Mouse (Mus musculus): ENCODE measurements around the gene Ncl. TPM values are rescaled to one million over a fixed set of nuclear protein-coding genes. Genes with fewer than 3 reads are reported as not detected.
A peak's percentile ranks its signal among the peaks of the same experiment; 100 is the strongest.

Ncl gene
- polyA plus RNA-seq, 1 experiment, result 498 TPM

DNA sequence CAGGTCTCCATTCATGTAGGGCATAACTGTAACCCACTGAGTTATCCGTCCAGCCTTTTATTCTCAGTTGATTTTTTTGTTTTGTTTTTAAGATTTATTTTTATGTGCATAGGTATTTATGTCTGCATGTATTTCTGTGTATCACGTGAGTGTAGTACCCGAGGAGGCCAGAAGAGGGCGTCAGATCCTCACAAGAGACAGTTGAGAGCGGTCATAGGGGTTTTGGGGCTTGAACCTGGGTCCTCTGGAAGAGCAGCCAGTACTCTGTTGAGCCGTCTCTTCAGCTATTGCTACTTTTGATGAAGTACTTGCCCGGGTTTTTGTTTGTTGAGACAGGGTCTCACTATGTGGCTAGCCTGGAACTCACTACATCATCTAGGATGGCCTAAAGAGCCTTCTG lies 36.7 kb upstream of the Ncl start:
- Histone ChIP-seq H3K27ac (ENCODE audit: insufficient read depth, low read length) (no peak overlapping the region), H3K4me1 (ENCODE audit: control insufficient read depth, insufficient read depth, low read length) (peaks cover 4% of the 10 kb centered on the region; the same call in 1 of the 2 replicates), H3K4me3 (ENCODE audit: insufficient read depth, low read length) (no peak overlapping the region)
- no peak for TF ChIP-seq POLR2A (IDR thresholded peaks at IDR 0.05; ENCODE audit: low read depth, low read length)

DNA sequence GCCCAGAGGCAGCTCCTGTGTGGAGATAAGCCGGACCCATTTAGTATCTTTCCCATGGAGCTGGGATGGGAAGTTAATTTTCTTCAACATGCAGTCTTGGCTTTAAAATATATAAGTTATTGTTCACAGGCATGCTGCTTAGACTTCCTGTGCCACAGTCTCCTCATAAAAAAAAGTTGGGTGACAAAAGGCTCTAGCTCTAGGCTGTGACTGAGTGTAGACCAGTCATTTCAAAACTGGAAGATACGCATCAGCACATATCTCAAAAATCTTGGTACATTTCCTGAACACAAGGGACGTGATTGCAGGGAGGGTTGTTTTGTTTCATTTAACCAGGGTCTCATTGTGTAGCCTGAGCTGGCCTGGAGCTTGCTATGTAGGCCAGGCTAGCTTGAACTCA lies 35.0 kb upstream of the Ncl start:
- no peak for TF ChIP-seq CTCF (IDR thresholded peaks at IDR 0.05; ENCODE audit: borderline replicate concordance, insufficient read depth, low read length)
- no peak for TF ChIP-seq POLR2A (IDR thresholded peaks at IDR 0.05; ENCODE audit: low read depth, low read length)

DNA sequence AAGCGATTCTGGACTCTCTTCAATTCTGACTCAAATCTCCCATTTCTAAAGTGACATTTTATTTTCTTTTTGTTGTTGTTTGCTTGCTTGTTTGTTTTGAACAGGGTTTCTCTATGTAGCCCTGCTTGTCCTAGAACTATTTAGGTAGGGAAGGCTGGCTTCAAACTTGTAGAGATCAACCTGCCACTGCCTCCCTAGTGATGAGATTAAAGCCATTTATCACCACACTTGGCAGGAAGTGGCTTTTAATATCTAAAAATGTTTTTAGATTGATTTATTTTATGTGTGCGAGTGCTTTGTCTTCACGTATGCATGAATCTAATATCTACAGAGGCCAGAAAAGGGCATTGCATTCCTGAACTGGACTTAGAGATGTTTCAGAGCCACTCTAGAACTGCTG lies 34.0 kb upstream of the Ncl start:
- Histone ChIP-seq H3K4me1 (ENCODE audit: control insufficient read depth, insufficient read depth, low read length) (no peaks in the 10 kb centered on the region), H3K27ac (ENCODE audit: insufficient read depth, low read length) (no peak overlapping the region), H3K4me3 (ENCODE audit: insufficient read depth, low read length) (no peak overlapping the region)
- no peak for TF ChIP-seq POLR2A (IDR thresholded peaks at IDR 0.05; ENCODE audit: low read depth, low read length)
- no peak for TF ChIP-seq CTCF (IDR thresholded peaks at IDR 0.05; ENCODE audit: borderline replicate concordance, insufficient read depth, low read length)

More for the DNA sequence above, 35.0 kb upstream of the Ncl start:
- no peak overlapping the region for H3K4me3 ChIP-seq (ENCODE audit: insufficient read depth, low read length)
- no peak overlapping the region for H3K27ac ChIP-seq (ENCODE audit: insufficient read depth, low read length)
- no peaks in the 10 kb centered on the region for H3K4me1 ChIP-seq (ENCODE audit: control insufficient read depth, insufficient read depth, low read length)

DNA sequence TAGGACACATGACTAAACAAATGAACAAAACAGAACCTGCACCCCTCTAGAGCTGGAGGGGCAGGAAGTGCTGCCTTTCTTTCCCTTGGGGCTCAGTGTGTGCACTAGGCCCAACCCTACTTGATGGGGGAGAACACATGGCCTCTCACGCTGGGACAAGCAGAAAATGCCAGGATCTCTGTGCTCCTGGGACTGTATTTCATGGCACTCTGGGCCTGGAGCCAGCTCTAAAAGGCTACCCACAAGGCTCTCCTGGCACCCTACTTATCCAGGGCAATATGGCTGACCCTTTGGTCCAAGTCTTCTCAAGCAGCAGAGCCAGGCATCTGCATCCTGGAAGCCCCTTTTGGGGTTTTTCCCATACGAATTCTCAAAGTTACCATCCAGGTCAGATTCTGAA lies 32.2 kb upstream of the Ncl start:
- Histone ChIP-seq H3K4me3 (ENCODE audit: insufficient read depth, low read length) (no peak overlapping the region), H3K4me1 (ENCODE audit: control insufficient read depth, insufficient read depth, low read length) (no peaks in the 10 kb centered on the region), H3K27ac (ENCODE audit: insufficient read depth, low read length) (no peak overlapping the region)
- no peak for TF ChIP-seq CTCF (IDR thresholded peaks at IDR 0.05; ENCODE audit: borderline replicate concordance, insufficient read depth, low read length)
- TF ChIP-seq POLR2A (IDR thresholded peaks at IDR 0.05; ENCODE audit: low read depth, low read length), result no peak

DNA sequence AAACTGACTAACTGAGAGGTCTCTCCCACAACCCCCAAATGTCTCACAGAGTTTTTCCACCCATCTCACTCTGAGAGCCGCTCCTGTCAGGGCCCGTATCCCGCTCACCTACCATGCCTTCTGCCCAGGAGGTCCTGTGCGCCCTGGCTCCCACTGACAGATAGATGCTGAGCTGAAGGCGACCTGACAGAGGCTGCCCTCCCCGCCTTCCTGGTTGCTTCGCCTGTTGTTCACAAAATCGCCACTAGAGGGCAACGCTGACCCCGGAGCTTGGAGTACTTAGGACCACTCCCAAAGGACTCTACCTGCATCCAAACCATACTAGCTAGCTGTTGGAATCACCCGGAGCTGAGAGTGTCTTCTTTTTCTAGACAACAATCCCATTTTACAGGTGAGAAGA lies 30.0 kb upstream of the Ncl start:
- peak; percentile 68; the same call in 1 of the 2 replicates for TF ChIP-seq CTCF (IDR thresholded peaks at IDR 0.05; ENCODE audit: borderline replicate concordance, insufficient read depth, low read length)
- no peak for TF ChIP-seq POLR2A (IDR thresholded peaks at IDR 0.05; ENCODE audit: low read depth, low read length)
- H3K27ac ChIP-seq (ENCODE audit: insufficient read depth, low read length), result no peak overlapping the region
- H3K4me3 ChIP-seq (ENCODE audit: insufficient read depth, low read length), result no peak overlapping the region
- H3K4me1 ChIP-seq (ENCODE audit: control insufficient read depth, insufficient read depth, low read length), result no peaks in the 10 kb centered on the region

DNA sequence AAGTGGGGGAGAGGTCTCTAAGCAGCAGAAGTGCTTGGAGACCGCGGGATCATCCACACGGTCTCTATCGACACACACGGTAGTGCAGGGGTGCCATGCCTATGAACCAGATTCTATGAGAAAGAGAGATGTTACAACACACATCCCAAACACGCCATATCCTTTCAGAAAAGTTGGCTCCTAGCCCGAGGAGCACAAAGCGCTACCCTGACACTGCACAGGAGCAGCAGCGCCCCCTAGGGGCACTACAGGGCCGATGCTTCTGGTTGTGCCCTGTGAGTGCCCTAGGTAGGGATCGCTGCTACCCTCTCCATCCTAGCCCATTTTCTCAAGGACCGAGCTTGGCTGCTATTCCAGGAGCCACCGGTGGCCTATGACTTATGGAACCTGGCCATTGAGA lies 21.8 kb upstream of the Ncl start:
- H3K27ac ChIP-seq (ENCODE audit: insufficient read depth, low read length), result no peak overlapping the region
- H3K4me3 ChIP-seq (ENCODE audit: insufficient read depth, low read length), result no peak overlapping the region
- H3K4me1 ChIP-seq (ENCODE audit: control insufficient read depth, insufficient read depth, low read length), result no peaks in the 10 kb centered on the region
- TF ChIP-seq CTCF (IDR thresholded peaks at IDR 0.05; ENCODE audit: borderline replicate concordance, insufficient read depth, low read length) (peak; percentile 51; the same call in 1 of the 2 replicates), POLR2A (IDR thresholded peaks at IDR 0.05; ENCODE audit: low read depth, low read length) (no peak)

DNA sequence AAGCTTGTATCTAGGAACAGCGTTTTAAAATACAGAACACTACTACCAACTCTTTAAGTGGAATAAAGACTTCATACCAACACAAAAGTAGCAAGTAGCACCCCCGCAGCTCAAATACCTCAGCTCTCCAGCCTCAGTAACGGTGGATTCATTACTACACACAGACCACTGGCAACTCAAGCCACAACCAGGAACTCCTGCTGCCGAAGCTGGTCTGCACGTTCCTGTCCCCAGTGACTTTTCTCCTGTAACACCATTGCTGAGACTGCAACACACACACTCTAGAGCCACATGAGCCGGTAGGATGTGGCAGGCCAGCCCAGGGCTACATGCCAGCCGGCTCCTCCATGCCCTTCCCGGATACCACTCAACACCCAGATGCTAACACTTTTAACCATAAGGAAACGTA lies 20.0 kb upstream of the Ncl start:
- TF ChIP-seq CTCF (IDR thresholded peaks at IDR 0.05; ENCODE audit: borderline replicate concordance, insufficient read depth, low read length) (no peak), POLR2A (IDR thresholded peaks at IDR 0.05; ENCODE audit: low read depth, low read length) (no peak)
- Histone ChIP-seq H3K4me1 (ENCODE audit: control insufficient read depth, insufficient read depth, low read length) (no peaks in the 10 kb centered on the region), H3K27ac (ENCODE audit: insufficient read depth, low read length) (no peak overlapping the region), H3K4me3 (ENCODE audit: insufficient read depth, low read length) (no peak overlapping the region)

DNA sequence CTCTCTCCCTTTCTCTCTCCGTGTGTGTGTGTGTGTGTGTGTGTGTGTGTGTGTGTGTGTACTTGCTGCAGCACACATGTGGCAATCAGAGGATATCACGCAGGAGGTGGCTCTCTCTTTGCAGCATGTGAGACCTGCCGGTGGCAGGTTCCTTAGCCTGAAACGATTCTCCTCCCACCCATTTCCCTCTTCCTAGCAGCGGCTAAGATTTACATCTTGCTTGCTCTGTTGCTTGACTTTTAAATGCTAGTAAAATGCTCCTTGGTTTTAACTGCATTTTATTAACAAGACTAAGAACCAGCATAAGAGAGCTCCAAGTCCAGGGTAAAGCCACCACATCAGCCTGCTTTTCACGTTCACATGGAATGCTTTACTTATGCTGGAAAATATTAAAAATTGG lies 19.5 kb upstream of the Ncl start:
- no peaks in the 10 kb centered on the region for H3K4me1 ChIP-seq (ENCODE audit: control insufficient read depth, insufficient read depth, low read length)
- H3K4me3 ChIP-seq (ENCODE audit: insufficient read depth, low read length), result no peak overlapping the region
- H3K27ac ChIP-seq (ENCODE audit: insufficient read depth, low read length), result no peak overlapping the region
- no peak for TF ChIP-seq POLR2A (IDR thresholded peaks at IDR 0.05; ENCODE audit: low read depth, low read length)
- TF ChIP-seq CTCF (IDR thresholded peaks at IDR 0.05; ENCODE audit: borderline replicate concordance, insufficient read depth, low read length), result no peak

DNA sequence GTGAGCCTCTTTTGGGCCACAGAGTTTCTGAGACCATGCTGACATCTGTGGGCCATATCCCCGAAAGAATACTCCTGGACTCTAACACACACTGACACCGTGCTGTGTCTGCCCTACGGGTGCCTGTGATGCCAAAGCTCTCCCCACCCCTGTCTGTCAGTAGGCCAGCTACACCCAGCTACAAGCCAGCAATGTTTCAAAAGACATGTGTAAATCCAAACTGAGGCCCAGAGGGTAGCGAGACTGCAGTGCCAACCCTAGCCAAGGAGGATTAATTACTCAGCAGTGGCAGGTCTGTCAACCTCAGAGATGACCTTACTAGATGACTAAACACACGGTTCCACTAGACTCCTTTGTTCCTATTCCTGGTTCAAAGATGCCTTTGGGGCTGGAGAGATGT lies 17.2 kb upstream of the Ncl start:
- TF ChIP-seq POLR2A (IDR thresholded peaks at IDR 0.05; ENCODE audit: low read depth, low read length), result no peak
- no peak for TF ChIP-seq CTCF (IDR thresholded peaks at IDR 0.05; ENCODE audit: borderline replicate concordance, insufficient read depth, low read length)
- H3K4me1 ChIP-seq (ENCODE audit: control insufficient read depth, insufficient read depth, low read length), result no peaks in the 10 kb centered on the region
- H3K4me3 ChIP-seq (ENCODE audit: insufficient read depth, low read length), result no peak overlapping the region
- H3K27ac ChIP-seq (ENCODE audit: insufficient read depth, low read length), result no peak overlapping the region

DNA sequence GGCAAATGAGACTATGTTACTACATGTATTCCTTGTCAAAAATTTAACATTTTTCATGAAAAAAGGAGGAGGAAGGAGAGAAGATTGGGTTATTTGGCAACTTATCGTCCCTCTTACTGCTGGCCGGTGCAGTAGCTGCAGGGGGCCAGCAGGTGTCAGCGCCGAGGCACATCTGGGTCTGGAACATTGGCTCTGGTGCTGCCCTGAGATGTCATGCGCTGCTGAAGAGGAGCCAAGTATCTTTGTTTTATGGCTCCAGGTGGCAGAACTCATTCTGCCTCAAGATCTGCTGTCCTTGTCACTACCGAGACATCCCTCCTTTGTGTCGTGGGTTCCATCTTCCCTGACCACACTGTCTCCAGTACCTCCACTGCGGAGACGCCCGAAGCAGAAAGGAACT lies 12.8 kb upstream of the Ncl start:
- TF ChIP-seq CTCF (IDR thresholded peaks at IDR 0.05; ENCODE audit: borderline replicate concordance, insufficient read depth, low read length), result peak; percentile 79
- TF ChIP-seq POLR2A (IDR thresholded peaks at IDR 0.05; ENCODE audit: low read depth, low read length), result no peak
- Histone ChIP-seq H3K4me1 (ENCODE audit: control insufficient read depth, insufficient read depth, low read length) (no peaks in the 10 kb centered on the region), H3K4me3 (ENCODE audit: insufficient read depth, low read length) (no peak overlapping the region)

DNA sequence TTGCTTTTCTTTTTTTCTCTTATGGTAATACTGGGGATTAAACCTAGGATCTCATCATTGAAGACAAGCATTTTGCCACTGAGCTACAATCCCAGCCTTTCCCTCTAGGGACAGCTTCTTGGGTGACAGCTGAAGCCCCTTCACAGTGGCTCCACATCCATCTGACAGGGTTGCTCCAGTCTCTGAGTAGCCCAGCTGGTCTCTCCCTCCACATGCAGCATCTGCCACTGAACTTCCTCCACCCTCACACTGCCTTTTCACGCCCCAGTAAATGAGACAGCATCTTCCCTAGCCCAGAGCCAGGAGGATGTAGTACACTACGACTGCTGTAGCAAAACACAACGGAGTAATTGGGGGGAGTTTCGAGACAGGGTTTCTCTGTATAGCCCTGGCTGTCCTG lies 8.9 kb upstream of the Ncl start:
- no peak overlapping the region for H3K27ac ChIP-seq (ENCODE audit: insufficient read depth, low read length)
- TF ChIP-seq POLR2A (IDR thresholded peaks at IDR 0.05; ENCODE audit: low read depth, low read length), result no peak
- TF ChIP-seq CTCF (IDR thresholded peaks at IDR 0.05; ENCODE audit: borderline replicate concordance, insufficient read depth, low read length), result no peak

More for the DNA sequence above, 12.8 kb upstream of the Ncl start:
- no peak overlapping the region for H3K27ac ChIP-seq (ENCODE audit: insufficient read depth, low read length)

More for the DNA sequence above, 8.9 kb upstream of the Ncl start:
- no peak overlapping the region for H3K4me3 ChIP-seq (ENCODE audit: insufficient read depth, low read length)
- no peaks in the 10 kb centered on the region for H3K4me1 ChIP-seq (ENCODE audit: control insufficient read depth, insufficient read depth, low read length)
